18 mouse cellular contexts compared by ENCODE assay signal in the genomic region with DNA sequence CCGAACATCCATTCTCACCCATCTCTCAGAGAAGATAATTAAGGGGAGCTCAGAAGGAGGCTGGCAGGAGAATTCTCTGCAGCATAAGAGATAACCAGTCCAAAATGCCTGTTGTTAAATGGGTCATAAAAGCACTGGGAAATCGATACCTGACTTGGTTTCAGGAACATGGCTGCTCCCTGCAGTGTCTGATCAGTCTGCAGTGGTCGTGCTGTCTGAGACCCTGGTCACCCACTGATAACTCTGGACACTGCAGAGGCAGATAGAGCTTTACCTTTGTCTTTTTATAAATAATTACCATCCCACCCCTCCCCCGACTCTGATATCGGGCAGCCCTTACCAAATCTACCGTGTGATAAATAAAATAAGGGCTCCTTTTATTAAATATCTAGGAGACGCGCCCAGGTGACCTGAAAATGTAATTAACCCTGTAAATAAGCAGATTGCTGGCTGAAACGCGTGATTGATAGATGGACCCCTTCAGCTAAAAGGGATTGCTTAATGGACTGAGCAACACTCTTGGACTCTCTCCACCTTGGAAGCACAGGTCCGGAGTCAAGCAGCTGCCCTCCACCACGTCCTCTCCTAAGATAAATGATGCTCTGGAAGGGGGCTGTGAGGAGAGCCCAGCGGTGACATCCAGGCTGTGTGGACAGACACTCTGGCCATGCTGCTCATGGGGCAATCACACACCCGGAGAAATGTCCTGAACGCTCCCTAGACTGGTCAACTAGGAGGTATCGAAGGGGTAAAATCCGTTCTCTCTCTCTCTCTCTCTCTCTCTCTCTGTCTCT.
DNase-seq lines count a peak whose midpoint lies in the region; ATAC-seq lines count a peak whose summit lies in the region.
"Had no signal": no experiment of that assay in that cellular context is flagged by ENCODE, and none has a peak within 500 bp of the region (broad histone marks: within the 10 kb centered on the region; RNA-seq: fewer than 3 reads in every experiment).

No protein-coding gene starts in this region.

- peak overlapping the region; percentile 0; the same call in 1 of the 2 replicates for H3K4me2 ChIP-seq in kidney, embryonic 14.5 days (replicated peaks; ENCODE audit: low read depth, low read length)
- no peak overlapping the region for H3K4me2 ChIP-seq in hindbrain, embryonic 14.5 days (replicated peaks)
- H3K4me2 ChIP-seq in limb, embryonic 15.5 days, result peak overlapping the region; percentile 40; the same call in 1 of the 2 replicates
- H3K4me2 ChIP-seq: lung, embryonic 15.5 days; stomach, embryonic 15.5 days had no signal

- H3K4me3 ChIP-seq in kidney, embryonic 14.5 days (ENCODE audit: low read length), result no peak overlapping the region
- no peak overlapping the region for H3K4me3 ChIP-seq in hindbrain, embryonic 14.5 days (replicated peaks; ENCODE audit: low read length)
- H3K4me3 ChIP-seq in limb, embryonic 15.5 days, result no peak overlapping the region
- H3K4me3 ChIP-seq: embryonic facial prominence, embryonic 10.5 days; erythroblast, embryonic 14.5 days; heart, embryonic 13.5 days; lung, embryonic 15.5 days; stomach, embryonic 15.5 days had no signal

- H3K27me3 ChIP-seq in kidney, embryonic 14.5 days (ENCODE audit: control insufficient read depth, insufficient read depth, low read length), result no peaks in the 10 kb centered on the region
- no peaks in the 10 kb centered on the region for H3K27me3 ChIP-seq in hindbrain, embryonic 14.5 days (ENCODE audit: control insufficient read depth, insufficient read depth, low read length)
- no peaks in the 10 kb centered on the region for H3K27me3 ChIP-seq in limb, embryonic 15.5 days
- H3K27me3 ChIP-seq: heart, embryonic 13.5 days; lung, embryonic 15.5 days; stomach, embryonic 15.5 days had no signal

- H3K36me3 ChIP-seq in kidney, embryonic 14.5 days (ENCODE audit: control insufficient read depth, insufficient read depth, low read length), result no peaks in the 10 kb centered on the region
- no peaks in the 10 kb centered on the region for H3K36me3 ChIP-seq in hindbrain, embryonic 14.5 days (replicated peaks; ENCODE audit: control insufficient read depth, insufficient read depth)
- H3K36me3 ChIP-seq in limb, embryonic 15.5 days, result no peaks in the 10 kb centered on the region
- H3K36me3 ChIP-seq: embryonic facial prominence, embryonic 10.5 days; heart, embryonic 13.5 days; lung, embryonic 15.5 days; stomach, embryonic 15.5 days had no signal

- peak; percentile 71 for ATAC-seq in kidney, embryonic 14.5 days (ENCODE audit: low FRiP score, low TSS enrichment)
- 0 out of 2 replicates have a peak, but pooled peaks have one; percentile 40 for ATAC-seq in hindbrain, embryonic 14.5 days (ENCODE audit: low FRiP score)
- ATAC-seq in limb, embryonic 15.5 days (ENCODE audit: insufficient number of reproducible peaks, low FRiP score, low TSS enrichment, low read depth), result no peak

- no peak overlapping the region for H3K9ac ChIP-seq in kidney, embryonic 14.5 days (ENCODE audit: low read depth, low read length)
- H3K9ac ChIP-seq in hindbrain, embryonic 14.5 days, result no peak overlapping the region
- H3K9ac ChIP-seq in limb, embryonic 15.5 days, result no peak overlapping the region
- H3K9ac ChIP-seq: heart, embryonic 13.5 days; lung, embryonic 15.5 days; stomach, embryonic 15.5 days had no signal

- WGBS in kidney, embryonic 14.5 days, result 45% methylated on average over 17 of the region's 17 CpGs
- WGBS in hindbrain, embryonic 14.5 days, result 56% methylated on average over 17 of the region's 17 CpGs
- WGBS in limb, embryonic 15.5 days, result 57% methylated on average over 17 of the region's 17 CpGs

- DNase-seq in cerebellum, postnatal 14 days, result peak; percentile 21 to 40
- no peak for DNase-seq in cerebellum, postnatal 25 days
- DNase-seq in kidney, adult 11 months, result no peak
- no peak for DNase-seq in hindbrain, embryonic 14.5 days (ENCODE audit: low spot score)
- no peak for DNase-seq in retina, embryonic 14.5 days (ENCODE audit: low spot score)
- DNase-seq in thymus, adult 18-20 months, result no peak
- DNase-seq: cerebellum, postnatal 36 days; layer of hippocampus, postnatal 36 days; right cerebral cortex, adult 18-20 months; spleen, adult 18-20 months; thymus, postnatal 14 days had no signal

- H3K9me3 ChIP-seq in kidney, embryonic 14.5 days (ENCODE audit: control insufficient read depth, low read length), result no peaks in the 10 kb centered on the region
- no peaks in the 10 kb centered on the region for H3K9me3 ChIP-seq in hindbrain, embryonic 14.5 days (ENCODE audit: control insufficient read depth, low read length)
- H3K9me3 ChIP-seq in limb, embryonic 15.5 days, result no peaks in the 10 kb centered on the region
- H3K9me3 ChIP-seq: embryonic facial prominence, embryonic 10.5 days; heart, embryonic 13.5 days; lung, embryonic 15.5 days; stomach, embryonic 15.5 days had no signal

- H3K4me1 ChIP-seq in kidney, embryonic 14.5 days (ENCODE audit: control insufficient read depth, insufficient read depth, low read length), result peaks cover 14% of the 10 kb centered on the region
- peaks cover 8% of the 10 kb centered on the region; the same call in 1 of the 2 replicates for H3K4me1 ChIP-seq in hindbrain, embryonic 14.5 days (replicated peaks; ENCODE audit: control insufficient read depth, insufficient read depth, low read length)
- peaks cover 24% of the 10 kb centered on the region for H3K4me1 ChIP-seq in limb, embryonic 15.5 days
- H3K4me1 ChIP-seq: stomach, embryonic 15.5 days had no signal

- H3K27ac ChIP-seq in kidney, embryonic 14.5 days (ENCODE audit: low read depth, low read length), result no peak overlapping the region
- no peak overlapping the region for H3K27ac ChIP-seq in hindbrain, embryonic 14.5 days
- peak overlapping the region; percentile 47; the same call in 1 of the 2 replicates for H3K27ac ChIP-seq in limb, embryonic 15.5 days
- H3K27ac ChIP-seq: embryonic facial prominence, embryonic 10.5 days; heart, embryonic 13.5 days; lung, embryonic 15.5 days; stomach, embryonic 15.5 days had no signal

Comparison
In these comparisons a context has a peak if more than half of its experiments do, and no peak if none do; other contexts are left out.
1. DNase-seq: peak in cerebellum, postnatal 14 days (2 of 2); none in cerebellum, postnatal 25 days (0 of 2), kidney, adult 11 months (single experiment), hindbrain, embryonic 14.5 days (single experiment), retina, embryonic 14.5 days (single experiment) and thymus, adult 18-20 months (0 of 2).